Comparison of ENCODE assay signal across 8 mouse cellular contexts in the genomic region with DNA sequence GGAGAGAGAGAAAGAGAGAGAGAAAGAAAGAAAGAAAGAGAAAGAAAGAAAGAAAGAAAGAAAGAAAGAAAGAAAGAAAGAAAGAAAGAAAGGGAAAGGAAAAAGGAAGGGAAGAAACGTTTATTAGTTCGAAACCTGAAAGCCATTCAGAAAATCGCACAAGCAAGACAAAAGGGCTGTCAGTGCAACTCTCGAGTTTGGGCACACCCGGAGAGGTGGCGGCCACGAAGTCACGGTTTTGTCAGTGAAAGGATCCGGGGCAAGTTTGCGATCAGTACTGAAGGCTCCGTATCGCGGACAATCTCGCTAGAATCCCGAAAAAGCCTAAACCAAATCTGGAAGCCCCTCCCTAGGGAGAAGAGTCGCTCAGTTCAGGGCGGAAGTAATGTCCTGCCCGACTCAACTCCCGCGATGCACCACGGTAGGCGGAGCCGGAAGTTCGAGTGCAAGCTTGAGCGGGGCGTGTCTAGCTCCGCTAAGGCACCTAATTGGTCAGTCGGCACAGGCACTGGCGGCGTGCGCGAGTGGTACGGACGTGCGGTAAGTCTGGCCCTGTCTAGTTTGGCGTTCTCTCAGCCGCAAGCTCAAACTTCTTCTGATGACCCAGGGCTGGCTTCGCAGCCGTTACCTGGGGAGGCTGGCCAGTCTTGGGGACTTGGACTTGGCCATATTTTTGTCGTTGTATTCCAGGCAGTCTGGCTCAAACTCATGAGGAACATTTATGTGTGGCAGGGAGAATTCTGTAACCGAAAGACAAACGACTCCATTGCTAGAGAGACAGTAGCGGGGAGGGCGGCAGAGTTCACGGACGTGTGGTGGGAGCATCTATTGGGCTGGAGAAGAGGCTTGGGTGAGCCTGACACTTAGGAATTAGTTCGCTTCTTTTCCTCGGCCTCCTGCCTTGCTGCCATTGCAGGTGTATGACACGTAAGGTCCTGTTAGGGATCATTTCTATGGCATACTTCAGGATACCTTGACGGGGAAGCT. TPM values are rescaled to one million over a fixed set of nuclear protein-coding genes. Genes with fewer than 3 reads are reported as not detected.
DNase-seq lines count a peak whose midpoint lies in the region; ATAC-seq lines count a peak whose summit lies in the region.

Gene Snupn, plus strand, starts transcription at position 465 of the 987 bp plus-strand sequence.

- peak within 1 kb of the TSS; percentile 92 for H3K4me2 ChIP-seq in hindbrain, embryonic 12.5 days (replicated peaks)

- H3K9ac ChIP-seq in hindbrain, embryonic 12.5 days: peak within 1 kb of the TSS; percentile 78

- H3K27ac ChIP-seq in hindbrain, embryonic 12.5 days: peak within 1 kb of the TSS; percentile 86

- peaks cover 13% of the 10 kb centered on the region for H3K4me1 ChIP-seq in hindbrain, embryonic 12.5 days

- H3K4me3 ChIP-seq in hindbrain, embryonic 12.5 days: peak within 1 kb of the TSS; percentile 63

- WGBS in hindbrain, embryonic 12.5 days: under 1% methylated on average over 50 of the region's 50 CpGs

- no peaks in the 10 kb centered on the region for H3K36me3 ChIP-seq in hindbrain, embryonic 12.5 days

- no peaks in the 10 kb centered on the region for H3K27me3 ChIP-seq in hindbrain, embryonic 12.5 days

- H3K9me3 ChIP-seq in hindbrain, embryonic 12.5 days (replicated peaks): no peaks in the 10 kb centered on the region

- peak; percentile 98 for DNase-seq in NIH3T3 (ENCODE audit: low read depth)
- peak; percentile 97 to 98 for DNase-seq in cerebellum, postnatal 10 days
- peak; percentile 92 to 96 for DNase-seq in frontal cortex, postnatal 10 days (ENCODE audit: low spot score in 2 of 2)
- DNase-seq in layer of hippocampus, postnatal 14 days (ENCODE audit: low spot score in 2 of 2): peak; percentile 94 to 97
- DNase-seq in lung, postnatal 14 days: peak; percentile 98
- peak; percentile 85 for DNase-seq in retina, adult 2 months (ENCODE audit: low read depth, low spot score)
- peak; percentile 96 to 97 for DNase-seq in thymus, postnatal 36 days

- peak; percentile 100 for ATAC-seq in hindbrain, embryonic 12.5 days (ENCODE audit: low FRiP score)

RNA-seq across cellular contexts. Expression of gene Snupn, which starts in this region (rescaled TPM):
- 24.7 and 25.3 TPM in 2 replicates for polyA plus RNA-seq in hindbrain, embryonic 12.5 days (2016; fragmentation: Nextera tagmentation; extraction: Ambion mirVana)
- 10 to 100 TPM; 16.7 to 18.1 TPM for total RNA-seq in layer of hippocampus, postnatal 14 days (2021)

Comparison
In these comparisons a context has a peak if more than half of its experiments do, and no peak if none do; other contexts are left out.
1. Peak in every context shown above with its lines: DNase-seq, ATAC-seq, H3K4me3 ChIP-seq and H3K27ac ChIP-seq.